8 mouse cellular contexts compared by ENCODE assay signal in the genomic region with DNA sequence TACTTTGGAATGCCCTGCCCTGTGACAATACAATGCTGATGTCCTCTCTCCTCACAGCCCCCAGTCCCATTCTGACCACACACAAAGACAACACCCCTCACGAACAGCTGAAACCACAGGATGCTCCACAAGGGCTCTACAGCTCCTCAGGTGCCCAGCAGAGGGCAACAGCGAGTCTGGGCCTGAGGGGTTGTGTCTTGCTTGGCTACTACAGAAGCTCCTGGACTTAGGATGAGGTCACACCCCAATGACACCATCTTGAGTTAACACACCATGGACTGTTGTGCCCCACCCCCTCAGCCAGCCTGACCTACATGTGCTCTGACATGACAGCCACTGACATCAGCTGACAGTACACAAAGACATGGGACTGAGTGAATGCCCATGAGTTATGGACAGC. TPM values are rescaled to one million over a fixed set of nuclear protein-coding genes. Genes with fewer than 3 reads are reported as not detected.
DNase-seq lines count a peak whose midpoint lies in the region; ATAC-seq lines count a peak whose summit lies in the region.

No protein-coding gene starts in this region.

- WGBS in liver, embryonic 12.5 days (ENCODE audit: insufficient replicate concordance): 47% methylated on average over 2 of the region's 2 CpGs

- no peaks in the 10 kb centered on the region for H3K9me3 ChIP-seq in liver, embryonic 12.5 days (replicated peaks)

- no peak overlapping the region for H3K4me2 ChIP-seq in liver, embryonic 12.5 days

- H3K4me1 ChIP-seq in liver, embryonic 12.5 days: no peaks in the 10 kb centered on the region

- DNase-seq in ovary, postnatal 14 days (ENCODE audit: low spot score): peak; percentile 38
- DNase-seq in ovary, adult 18-20 months (ENCODE audit: low spot score): no peak
- DNase-seq in embryo, embryonic 10 days (ENCODE audit: low spot score): peak; percentile 60
- DNase-seq in heart, postnatal 4 days: peak; percentile 72

- no peak overlapping the region for H3K9ac ChIP-seq in liver, embryonic 12.5 days

- ATAC-seq in activated CD4-positive, CD25-positive, alpha-beta regulatory T cell, adult 4 months: peak; percentile 63
- peak; percentile 30; the same call in 1 of the 2 replicates for ATAC-seq in liver, embryonic 12.5 days
- ATAC-seq in neutrophil, adult 5-6 weeks (ENCODE audit: extremely low read depth, insufficient number of reproducible peaks, low FRiP score, poor library complexity, severe bottlenecking): peak; percentile 30; the same call in 1 of the 2 replicates
- ATAC-seq in frontal cortex, adult (ENCODE audit: low TSS enrichment): no peak

- H3K4me3 ChIP-seq in liver, embryonic 12.5 days: no peak overlapping the region

- no peaks in the 10 kb centered on the region for H3K27me3 ChIP-seq in liver, embryonic 12.5 days (replicated peaks)

- H3K27ac ChIP-seq in liver, embryonic 12.5 days: no peak overlapping the region

- H3K36me3 ChIP-seq in liver, embryonic 12.5 days: peaks cover 98% of the 10 kb centered on the region

RNA-seq across cellular contexts. Expression of a gene that starts 56.9 kb away (rescaled TPM):
- 10 to 100 TPM; 61.6 to 82.1 TPM for polyA plus RNA-seq in activated CD4-positive, CD25-positive, alpha-beta regulatory T cell, adult 4 months (2017; shearing (Covaris generic))
- 10 to 100 TPM; 13.1 to 15.4 TPM for total RNA-seq in heart, postnatal 4 days (2021)
- polyA plus RNA-seq in liver, embryonic 12.5 days (2016; fragmentation: Nextera tagmentation; extraction: Ambion mirVana): 54.0 and 55.6 TPM in 2 replicates
- total RNA-seq in neutrophil, adult 5-6 weeks (2017): 102 and 107 TPM in 2 replicates
